Mouse (Mus musculus): ENCODE measurements around the gene Atr. TPM values are rescaled to one million over a fixed set of nuclear protein-coding genes. Genes with fewer than 3 reads are reported as not detected.

The Atr gene
- total RNA-seq (2014; rRNA removed) = 22.9 and 23.0 TPM in 2 replicates
- 5.6 and 6.6 TPM in 2 replicates for polyA plus RNA-seq (2015; fragmentation: Nextera tagmentation; extraction: Ambion mirVana)

GRCm38 (mm10) chr9:95857414-95858026 is at the start of gene Atr:
Atr (plus strand) TSS chr9:95857597.
- Histone ChIP-seq H3K27me3 (ENCODE audit: insufficient read depth, low read length) (no peaks in the 10 kb centered on the region), H3K4me3 (ENCODE audit: low read depth, low read length) (peak within 1 kb of the TSS; percentile 94), H3K9me3 (ENCODE audit: low read length) (no peaks in the 10 kb centered on the region), H3K27ac (ENCODE audit: low read depth, low read length) (peak within 1 kb of the TSS; percentile 65), H3K4me2 (ENCODE audit: low read depth, low read length, poor library complexity, severe bottlenecking) (peak within 1 kb of the TSS; percentile 96), H3K36me3 (ENCODE audit: insufficient read depth, low read length) (no peaks in the 10 kb centered on the region), H3K9ac (replicated peaks; ENCODE audit: low read length, poor library complexity, severe bottlenecking) (peak within 1 kb of the TSS; percentile 84), H3K4me1 (ENCODE audit: insufficient read depth, low read length) (no peaks in the 10 kb centered on the region)
- no peak for TF ChIP-seq CTCF (IDR thresholded peaks at IDR 0.05)
- DNase-seq (ENCODE audit: low spot score) = peak; percentile 95
- ATAC-seq (ENCODE audit: low FRiP score) = peak; percentile 92
- WGBS = under 1% methylated on average over 69 of the region's 69 CpGs

DNA sequence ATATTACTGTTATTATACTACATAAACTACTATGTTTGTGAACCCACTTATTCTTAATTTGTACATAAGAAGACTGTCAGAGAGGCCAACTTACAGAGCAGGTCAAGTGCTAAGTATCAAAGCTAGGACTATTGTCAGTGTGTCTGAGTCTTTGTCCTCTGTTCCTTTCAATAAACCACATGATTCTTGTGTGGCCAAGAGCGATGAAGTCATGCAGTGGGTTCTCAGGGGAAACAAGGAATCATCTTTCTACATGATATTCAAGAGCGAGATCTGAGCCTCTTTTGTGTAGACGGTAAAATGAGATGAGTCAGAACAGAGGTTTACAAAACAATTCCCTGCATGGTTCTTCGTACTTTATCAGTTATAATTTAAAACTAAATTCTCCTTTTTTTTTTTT is 47.8 kb upstream of the Atr start:
- no peak overlapping the region for H3K9ac ChIP-seq (replicated peaks; ENCODE audit: low read length, poor library complexity, severe bottlenecking)
- ATAC-seq (ENCODE audit: low FRiP score) (no peak), DNase-seq (ENCODE audit: low spot score) (no peak)
- H3K27me3 ChIP-seq (ENCODE audit: insufficient read depth, low read length) = no peaks in the 10 kb centered on the region
- no peak overlapping the region for H3K27ac ChIP-seq (ENCODE audit: low read depth, low read length)
- WGBS = 76% methylated on average over 4 of the region's 4 CpGs
- no peaks in the 10 kb centered on the region for H3K9me3 ChIP-seq (ENCODE audit: low read length)
- no peak for TF ChIP-seq CTCF (IDR thresholded peaks at IDR 0.05)
- no peaks in the 10 kb centered on the region for H3K4me1 ChIP-seq (ENCODE audit: insufficient read depth, low read length)
- no peak overlapping the region for H3K4me3 ChIP-seq (ENCODE audit: low read depth, low read length)
- H3K4me2 ChIP-seq (ENCODE audit: low read depth, low read length, poor library complexity, severe bottlenecking) = no peak overlapping the region
- no peaks in the 10 kb centered on the region for H3K36me3 ChIP-seq (ENCODE audit: insufficient read depth, low read length)

- Histone ChIP-seq H3K9me3 (ENCODE audit: low read length) (no peaks in the 10 kb centered on the region), H3K9ac (replicated peaks; ENCODE audit: low read length, poor library complexity, severe bottlenecking) (no peak overlapping the region), H3K4me1 (ENCODE audit: insufficient read depth, low read length) (no peaks in the 10 kb centered on the region), H3K27me3 (ENCODE audit: insufficient read depth, low read length) (no peaks in the 10 kb centered on the region), H3K4me2 (ENCODE audit: low read depth, low read length, poor library complexity, severe bottlenecking) (no peak overlapping the region), H3K4me3 (ENCODE audit: low read depth, low read length) (no peak overlapping the region), H3K36me3 (ENCODE audit: insufficient read depth, low read length) (no peaks in the 10 kb centered on the region), H3K27ac (ENCODE audit: low read depth, low read length) (no peak overlapping the region)
- ATAC-seq (ENCODE audit: low FRiP score) = no peak
- WGBS = 97% methylated on average over 4 of the region's 4 CpGs
- DNase-seq (ENCODE audit: low spot score) = no peak
- TF ChIP-seq CTCF (IDR thresholded peaks at IDR 0.05) = no peak
Measured at GRCm38 (mm10) chr9:95811817-95812216, 45.6 kb upstream of the Atr start.

GRCm38 (mm10) chr9:95813721-95814531 is 43.5 kb upstream of the Atr start:
- Histone ChIP-seq H3K9me3 (ENCODE audit: low read length) (no peaks in the 10 kb centered on the region), H3K4me1 (ENCODE audit: insufficient read depth, low read length) (no peaks in the 10 kb centered on the region), H3K9ac (replicated peaks; ENCODE audit: low read length, poor library complexity, severe bottlenecking) (no peak overlapping the region), H3K36me3 (ENCODE audit: insufficient read depth, low read length) (no peaks in the 10 kb centered on the region), H3K4me3 (ENCODE audit: low read depth, low read length) (no peak overlapping the region), H3K27me3 (ENCODE audit: insufficient read depth, low read length) (no peaks in the 10 kb centered on the region), H3K27ac (ENCODE audit: low read depth, low read length) (peak overlapping the region; percentile 57; the same call in 1 of the 2 replicates), H3K4me2 (ENCODE audit: low read depth, low read length, poor library complexity, severe bottlenecking) (no peak overlapping the region; the same call in 1 of the 2 replicates)
- ATAC-seq (ENCODE audit: low FRiP score) = no peak
- WGBS = 23% methylated on average over 20 of the region's 20 CpGs
- no peak for TF ChIP-seq CTCF (IDR thresholded peaks at IDR 0.05)
- peak; percentile 35 for DNase-seq (ENCODE audit: low spot score)

DNA sequence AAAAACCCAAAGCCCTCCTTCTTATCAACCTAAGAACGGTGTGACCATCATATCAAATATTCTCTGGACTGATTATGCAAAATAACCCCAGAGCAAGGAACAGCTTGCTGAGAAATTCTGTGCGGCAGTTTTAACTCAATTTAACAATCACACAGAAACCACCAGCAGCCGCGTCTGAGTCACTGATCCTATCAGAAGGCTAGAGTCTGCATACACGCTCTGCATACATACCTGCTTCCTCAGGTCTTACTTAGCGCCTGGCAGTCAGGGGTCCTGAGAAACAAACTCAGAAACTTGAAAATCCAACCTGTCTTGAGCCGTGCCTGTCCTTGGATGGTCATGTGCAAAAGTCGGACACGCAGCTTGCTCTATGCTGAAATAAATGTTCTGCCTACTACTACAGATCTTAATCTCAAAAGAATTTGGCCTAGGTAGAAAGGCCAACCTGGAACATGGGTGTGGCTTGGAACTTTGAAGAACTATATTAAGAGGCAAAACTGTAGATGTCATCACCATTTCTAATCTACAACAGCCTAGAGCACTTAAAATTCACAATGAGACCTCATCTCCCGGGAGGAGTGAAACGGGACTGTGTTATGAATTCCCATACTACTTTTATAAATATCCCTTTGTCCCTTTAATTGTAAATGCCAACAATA is 42.3 kb upstream of the Atr start:
- no peaks in the 10 kb centered on the region for H3K4me1 ChIP-seq (ENCODE audit: insufficient read depth, low read length)
- no peaks in the 10 kb centered on the region for H3K9me3 ChIP-seq (ENCODE audit: low read length)
- no peak for ATAC-seq (ENCODE audit: low FRiP score)
- no peak overlapping the region for H3K4me2 ChIP-seq (ENCODE audit: low read depth, low read length, poor library complexity, severe bottlenecking)
- WGBS = 70% methylated on average over 11 of the region's 11 CpGs
- no peak overlapping the region for H3K9ac ChIP-seq (replicated peaks; ENCODE audit: low read length, poor library complexity, severe bottlenecking)
- TF ChIP-seq CTCF (IDR thresholded peaks at IDR 0.05) = no peak
- no peaks in the 10 kb centered on the region for H3K27me3 ChIP-seq (ENCODE audit: insufficient read depth, low read length)
- H3K4me3 ChIP-seq (ENCODE audit: low read depth, low read length) = no peak overlapping the region
- no peak for DNase-seq (ENCODE audit: low spot score)
- H3K36me3 ChIP-seq (ENCODE audit: insufficient read depth, low read length) = no peaks in the 10 kb centered on the region
- H3K27ac ChIP-seq (ENCODE audit: low read depth, low read length) = no peak overlapping the region
